Mouse (Mus musculus) Patski (cell line): Measurements from ENCODE around the gene Lrrc9. TPM values are rescaled to one million over a fixed set of nuclear protein-coding genes. Genes with fewer than 3 reads are reported as not detected.
A peak's percentile ranks its signal among the peaks of the same experiment; 100 is the strongest.

Experiments used
- ATAC-seq: fragments of 100-300 bp; one replicate; pipeline ENCODE4 v1.8.0; 2021
- CTCF ChIA-PET: fragments of 350-600 bp; sonication (Branson Sonifier 250); formaldehyde crosslinking; loops from one replicate; lab custom pipeline; 2022; ENCODE audit warnings: inconsistent platforms; lab: Charles Lee
- POLR2A ChIA-PET: fragments of 350-600 bp; sonication (Branson Sonifier 250); formaldehyde crosslinking; loops from one replicate; lab custom pipeline; 2022; ENCODE audit warnings: antibody characterized with exemption, inconsistent platforms; lab: Charles Lee
- DNase-seq: peaks from one replicate; pipeline ENCODE4 v3.0.0-alpha.2; 2011; ENCODE audit warnings: low read depth, low spot score
- H3K27me3 ChIP-seq: fragments of 371-371 bp; one replicate; pipeline ENCODE4 v1.5.1; 2021
- CTCF ChIP-seq: fragments of 100-300 bp; IDR thresholded peaks from one replicate; pipeline ENCODE4 v1.5.1; 2021
- in situ Hi-C: fragments of 300-500 bp; cut with MboI; formaldehyde crosslinking; loops from 3 replicates; pipeline ENCODE4 v1.11.1; 2018; ENCODE audit warnings: low pct_unique_long_range_greater_than_20kb, mixed read lengths
- polyA plus RNA-seq: library from polyadenylated mRNA; unstranded; gene quantifications from one replicate; pipeline ENCODE4 v1.2.3, GENCODE M21; 2021

Lrrc9 gene
- not detected for polyA plus RNA-seq

DNA sequence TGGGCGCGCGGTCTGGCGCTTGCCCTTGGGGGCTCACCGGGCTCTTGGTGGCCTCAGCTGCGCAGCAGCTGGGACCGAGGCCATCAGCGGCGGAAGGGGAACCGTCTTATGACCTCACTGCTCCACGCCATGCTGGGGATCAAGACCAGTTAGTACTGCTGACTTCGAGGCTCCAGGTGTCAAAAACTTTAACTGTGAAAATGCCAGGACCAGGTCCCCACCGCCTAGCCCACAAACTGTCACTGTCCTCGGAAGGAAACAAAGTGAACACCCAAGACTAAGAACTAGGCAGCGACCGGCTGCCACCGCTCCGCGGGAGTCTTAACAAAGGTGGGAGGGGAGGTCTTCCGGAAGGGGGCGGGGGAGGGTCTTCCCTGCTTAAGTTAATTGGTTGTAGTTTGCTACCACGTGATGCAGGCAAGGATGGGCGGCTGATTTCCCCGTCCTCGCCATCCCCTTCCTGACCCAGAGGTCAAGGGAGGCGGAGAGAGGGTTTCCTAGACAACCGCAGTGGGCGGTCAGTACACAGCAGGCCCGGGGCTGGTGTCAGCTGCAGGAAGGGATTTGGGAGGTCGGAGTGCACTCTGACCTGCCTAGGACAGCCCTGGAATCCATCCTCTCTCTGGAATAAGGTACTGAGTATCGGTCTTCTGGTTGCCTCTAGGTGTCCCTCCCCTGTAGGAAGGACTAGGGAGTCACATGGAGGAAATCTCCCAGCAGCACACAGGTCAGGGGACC is at the start of gene Lrrc9:
Gene Lrrc9 (plus strand): TSS at position 28 of the 738 bp plus-strand sequence.
- no peak for TF ChIP-seq CTCF
- H3K27me3 ChIP-seq = peaks cover 13% of the 10 kb centered on the region
- ATAC-seq (no peak), DNase-seq (no peak)
- ChIA-PET CTCF (no interaction called here), POLR2A (no interaction called here)
- in situ Hi-C loops = no loop called here

DNA sequence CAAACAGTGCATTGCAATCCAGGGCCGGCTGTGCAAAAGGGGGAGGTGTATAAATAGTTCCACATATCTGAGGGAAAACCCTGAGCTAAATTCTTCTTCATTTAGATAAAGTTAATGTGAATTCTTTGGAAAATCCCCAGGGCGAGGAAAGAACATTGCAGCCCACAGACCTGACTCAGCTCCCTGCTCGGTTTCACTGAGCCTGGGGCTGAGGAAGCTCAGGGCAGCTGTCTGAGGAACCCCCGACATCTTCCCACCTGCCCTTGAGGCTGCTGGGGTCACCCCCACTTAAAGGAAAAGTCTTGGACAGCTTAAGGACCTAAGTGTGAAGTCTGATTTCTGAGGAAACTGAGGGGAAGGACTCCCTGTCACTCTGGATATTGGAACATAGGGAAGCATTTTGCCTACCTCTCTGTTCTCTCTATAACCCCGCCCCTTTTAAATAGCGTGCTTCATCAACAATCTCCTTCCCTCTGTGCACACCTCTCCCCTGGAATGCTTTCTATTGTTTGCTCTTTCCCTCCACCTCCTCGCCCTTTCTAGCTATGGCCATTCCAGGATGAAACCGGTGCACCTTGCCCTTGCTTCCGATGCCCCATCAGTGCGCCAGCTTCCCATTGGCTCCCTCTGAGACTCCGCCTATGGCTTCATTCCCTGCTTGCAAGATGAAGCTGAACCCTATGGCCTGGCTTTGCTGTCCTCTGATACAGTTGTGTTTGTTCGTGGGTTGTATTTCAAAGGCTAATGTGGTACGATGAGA is 48.4 kb upstream of the Lrrc9 start:
- ChIA-PET CTCF (interaction anchor here (1.6 kb wide), 1 partner anchor 14 kb away, joined by 4 read pairs; no protein-coding TSS in a partner anchor), POLR2A (no interaction called here)
- ATAC-seq (peak; percentile 67), DNase-seq (peak; percentile 22)
- TF ChIP-seq CTCF = no peak
- in situ Hi-C loops = no loop called here
- H3K27me3 ChIP-seq = no peaks in the 10 kb centered on the region

GRCm38 (mm10) chr12:72405031-72405430 is 36.6 kb upstream of the Lrrc9 start:
- DNase-seq = no peak
- no peak for ATAC-seq
- no peak for TF ChIP-seq CTCF
- in situ Hi-C loops = loop anchor here (25.0 kb wide), 1 partner anchor 593 kb away; no protein-coding TSS in a partner anchor
- peaks cover 9% of the 10 kb centered on the region for H3K27me3 ChIP-seq
- CTCF ChIA-PET = no interaction called here
- POLR2A ChIA-PET = no interaction called here

DNA sequence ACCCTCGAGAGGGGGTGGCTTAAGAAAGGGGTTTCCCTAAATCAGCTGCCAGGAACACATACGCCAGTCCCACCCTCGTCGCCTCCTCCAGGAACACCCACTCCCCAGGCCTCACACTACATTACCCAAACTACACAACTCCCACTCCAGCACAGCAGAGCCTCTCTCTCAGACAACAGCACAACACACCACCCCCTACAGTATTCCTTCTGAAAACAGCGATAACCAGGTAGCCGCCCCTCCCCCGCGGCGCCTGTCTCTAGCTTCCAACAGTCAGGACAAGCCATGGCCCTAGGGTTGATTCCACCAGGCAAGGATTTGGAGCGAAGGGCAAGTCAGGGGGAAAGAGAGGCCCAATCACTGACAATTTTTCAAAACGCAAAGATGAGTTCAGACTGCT is 34.5 kb upstream of the Lrrc9 start:
- in situ Hi-C loops = loop anchor here (25.0 kb wide), 1 partner anchor 595 kb away; no protein-coding TSS in a partner anchor
- H3K27me3 ChIP-seq = peaks cover 13% of the 10 kb centered on the region
- CTCF ChIA-PET = no interaction called here
- no peak for TF ChIP-seq CTCF
- DNase-seq (no peak), ATAC-seq (no peak)
- POLR2A ChIA-PET = no interaction called here

DNA sequence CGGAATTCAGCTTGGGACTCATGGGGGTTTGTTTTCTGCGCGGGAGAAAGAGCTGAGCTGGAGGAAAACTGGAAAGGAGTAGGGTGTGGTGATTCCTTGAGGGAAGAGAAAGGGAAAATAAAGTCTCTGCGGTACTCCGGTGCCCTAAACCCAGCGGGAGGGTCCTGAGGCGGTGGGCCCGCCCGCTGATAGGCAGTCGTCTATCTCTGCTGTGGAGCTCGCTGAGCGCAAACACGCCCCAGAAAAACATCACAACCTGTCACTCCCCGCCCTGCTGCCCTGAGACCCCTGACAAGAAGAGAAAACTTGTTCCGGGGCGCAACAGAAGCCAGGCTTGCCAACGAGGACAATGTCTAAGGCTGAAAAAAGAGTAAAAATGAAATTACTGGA is 34.0 kb upstream of the Lrrc9 start:
- POLR2A ChIA-PET = no interaction called here
- no peak for TF ChIP-seq CTCF
- H3K27me3 ChIP-seq = peaks cover 13% of the 10 kb centered on the region
- CTCF ChIA-PET = no interaction called here
- no peak for ATAC-seq
- no peak for DNase-seq
- in situ Hi-C loops = loop anchor here (25.0 kb wide), 1 partner anchor 595 kb away; no protein-coding TSS in a partner anchor

- DNase-seq (no peak), ATAC-seq (peak; percentile 31)
- H3K27me3 ChIP-seq = peaks cover 13% of the 10 kb centered on the region
- no peak for TF ChIP-seq CTCF
- in situ Hi-C loops = loop anchor here (25.0 kb wide), 1 partner anchor 596 kb away; no protein-coding TSS in a partner anchor
- POLR2A ChIA-PET = no interaction called here
- CTCF ChIA-PET = no interaction called here
These were observed 33.4 kb upstream of the Lrrc9 start for GRCm38 (mm10) chr12:72408111-72408891.

DNA sequence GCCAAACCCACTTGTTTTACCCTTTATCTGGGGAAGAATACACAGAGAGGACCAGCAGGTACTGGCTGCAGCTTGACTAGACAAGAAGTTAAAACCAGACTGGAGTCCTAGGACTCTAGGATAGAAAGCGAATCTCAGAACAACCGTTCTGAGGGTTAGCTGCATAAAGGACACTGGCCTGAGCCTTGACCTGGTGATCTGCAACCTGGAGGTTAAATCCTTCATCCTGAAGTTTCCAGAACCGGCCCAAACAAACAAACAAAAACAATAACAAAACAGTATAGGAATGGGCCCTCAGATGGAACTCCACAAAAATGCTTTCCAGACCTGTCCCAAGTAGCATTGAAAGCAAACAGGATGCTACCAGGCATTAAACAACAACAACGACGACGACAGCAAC is 32.7 kb upstream of the Lrrc9 start, which contains the start of gene Rtn1:
Gene Rtn1 (minus strand): TSS at position 101 of the 400 bp plus-strand sequence.
- in situ Hi-C loops = loop anchor here (25.0 kb wide), 1 partner anchor 597 kb away; no protein-coding TSS in a partner anchor
- DNase-seq = no peak
- CTCF ChIA-PET = no interaction called here
- POLR2A ChIA-PET = no interaction called here
- ATAC-seq = no peak
- TF ChIP-seq CTCF = no peak
- peaks cover 13% of the 10 kb centered on the region for H3K27me3 ChIP-seq

DNA sequence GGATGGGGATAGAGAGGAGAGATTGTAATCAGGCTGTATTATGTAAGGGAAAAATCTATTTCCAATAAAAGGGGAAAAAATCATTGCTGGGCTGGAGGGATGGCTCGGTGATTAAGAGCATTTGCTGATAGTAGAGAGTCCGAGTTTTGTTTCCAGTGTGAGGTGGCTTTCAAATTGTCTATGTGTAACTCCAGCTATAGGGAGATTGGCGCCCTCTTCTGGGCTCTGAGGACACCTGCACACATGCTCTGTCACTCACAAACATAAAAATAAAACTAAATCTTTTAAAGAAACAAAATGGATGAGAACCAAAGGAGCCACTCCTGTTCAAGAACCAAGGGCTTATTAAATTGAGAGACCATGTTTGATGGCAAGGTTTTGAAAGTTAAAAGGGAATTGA is 23.9 kb upstream of the Lrrc9 start:
- TF ChIP-seq CTCF = peak; percentile 76
- in situ Hi-C loops = loop anchor here (5.0 to 25.0 kb wide), 3 partner anchors 175 to 605 kb away; no protein-coding TSS in a partner anchor
- ChIA-PET CTCF (interaction anchor here (0.7 to 3.2 kb wide), 4 partner anchors 10 to 312 kb away, joined by 3 to 14 read pairs (median 3); no protein-coding TSS in a partner anchor), POLR2A (no interaction called here)
- DNase-seq (no peak), ATAC-seq (no peak)
- no peaks in the 10 kb centered on the region for H3K27me3 ChIP-seq

GRCm38 (mm10) chr12:72422681-72423080 is 19.0 kb upstream of the Lrrc9 start:
- ChIA-PET CTCF (interaction anchor here (1.3 to 1.5 kb wide), 2 partner anchors 180 to 318 kb away, joined by 4 to 6 read pairs; no protein-coding TSS in a partner anchor), POLR2A (no interaction called here)
- no peak for TF ChIP-seq CTCF
- no peak for DNase-seq
- no peaks in the 10 kb centered on the region for H3K27me3 ChIP-seq
- in situ Hi-C loops = loop anchor here (25.0 kb wide), 1 partner anchor 610 kb away; no protein-coding TSS in a partner anchor
- ATAC-seq = no peak

DNA sequence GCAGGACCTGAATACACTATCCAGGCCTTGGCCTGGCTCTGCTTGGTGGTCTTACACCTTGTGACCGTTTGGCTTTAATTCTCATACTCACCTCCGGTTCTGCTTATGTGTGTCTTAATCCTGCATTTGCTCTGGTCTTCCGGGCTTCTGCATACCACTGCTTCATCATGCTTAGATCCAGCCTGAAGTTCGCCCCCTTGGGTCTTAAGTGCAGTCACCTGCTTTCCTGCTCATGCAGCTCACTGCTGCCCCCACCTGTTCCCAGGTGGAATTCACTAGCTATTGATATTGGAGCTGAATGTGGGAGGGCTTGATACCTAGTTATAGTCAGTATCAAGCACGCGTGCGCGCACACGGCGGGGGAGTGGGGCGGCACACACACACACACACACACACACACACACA is 13.9 kb upstream of the Lrrc9 start:
- CTCF ChIA-PET = interaction anchor here (0.7 to 2.6 kb wide), 6 partner anchors 10 to 327 kb away, joined by 3 to 14 read pairs (median 4); no protein-coding TSS in a partner anchor
- in situ Hi-C loops = no loop called here
- ATAC-seq (no peak), DNase-seq (no peak)
- H3K27me3 ChIP-seq = no peaks in the 10 kb centered on the region
- POLR2A ChIA-PET = no interaction called here
- TF ChIP-seq CTCF = peak; percentile 85
